Mouse (Mus musculus): ENCODE data around the gene Ebf1. TPM values are rescaled to one million over a fixed set of nuclear protein-coding genes. Genes with fewer than 3 reads are reported as not detected.

Ebf1 gene
- total and polyA plus RNA-seq, 3 experiments = 13.8 to 37.0 (median 25.3) TPM

DNA sequence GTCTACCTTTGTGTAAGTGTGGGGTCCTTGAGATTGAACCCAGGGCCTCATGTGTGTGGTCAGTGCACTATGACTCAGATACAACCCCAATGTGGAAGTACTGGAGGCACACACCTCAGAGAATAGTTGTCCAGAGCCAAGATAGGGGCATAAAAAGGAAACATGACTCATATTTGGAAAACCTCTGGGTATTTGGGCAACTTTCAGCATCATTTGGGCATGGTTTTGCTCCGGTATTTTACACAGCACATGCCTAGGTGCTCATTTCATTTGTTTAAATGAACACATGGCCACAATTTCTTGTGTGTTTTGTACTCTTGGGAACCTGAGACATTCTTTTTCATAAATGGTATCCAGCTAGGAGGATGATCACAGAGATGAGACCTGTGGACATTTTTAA is 161.9 kb downstream of the Ebf1 start:
- DNase-seq = no peak

DNA sequence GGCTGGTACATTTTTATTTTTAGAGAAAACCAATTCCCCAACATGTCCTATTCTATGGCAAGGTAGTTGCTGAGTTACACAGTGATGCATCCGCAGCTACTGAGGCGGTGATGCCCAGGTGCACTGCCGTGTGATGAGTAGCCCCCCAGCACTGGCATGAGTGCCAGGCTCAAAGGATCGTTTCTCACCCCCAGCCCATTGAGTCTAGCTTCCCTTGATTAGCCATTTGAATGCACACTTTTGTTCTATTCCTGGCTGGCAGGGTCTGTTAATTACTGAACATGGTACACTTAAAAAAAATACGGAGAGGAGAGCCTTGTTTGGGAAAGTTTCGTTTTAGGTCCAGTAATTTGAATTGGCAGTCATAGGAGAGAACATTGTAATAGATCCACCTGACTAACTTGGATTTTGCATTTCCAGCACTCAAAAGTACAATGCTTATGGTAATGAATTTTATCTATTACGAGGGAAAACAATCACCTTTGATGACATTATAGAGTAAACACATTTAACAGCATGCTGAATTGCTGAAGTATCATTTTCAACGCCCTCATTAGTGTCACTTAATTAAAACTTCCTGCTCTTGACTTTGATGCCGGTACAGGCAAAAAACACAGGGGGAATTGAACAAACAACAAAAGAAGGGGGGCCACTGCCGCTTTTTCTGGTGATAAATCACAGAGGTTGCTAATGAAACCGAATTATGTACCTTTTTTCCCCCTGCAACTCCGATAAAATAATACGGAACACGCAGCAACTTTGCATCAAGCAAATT is 167.3 kb downstream of the Ebf1 start:
- DNase-seq = no peak

DNA sequence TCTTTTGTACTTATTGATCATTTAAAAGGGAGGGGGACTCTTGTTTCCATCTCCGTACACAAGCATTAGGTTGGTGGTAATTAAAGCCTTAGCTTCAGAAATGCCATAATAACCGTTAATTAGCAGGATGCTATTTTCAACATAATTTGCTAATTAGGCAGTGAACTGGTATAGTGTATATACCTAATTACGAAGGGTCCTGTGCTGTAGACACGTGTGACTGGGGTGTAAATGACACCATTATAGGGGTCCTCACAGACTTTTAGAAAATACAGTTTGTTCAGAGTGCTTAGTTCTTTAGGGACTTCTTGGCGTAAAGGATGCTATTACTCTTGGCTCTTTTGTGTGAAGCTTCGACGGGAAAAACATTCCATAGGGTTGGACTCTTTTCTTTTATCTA is 167.9 kb downstream of the Ebf1 start:
- DNase-seq = no peak

DNA sequence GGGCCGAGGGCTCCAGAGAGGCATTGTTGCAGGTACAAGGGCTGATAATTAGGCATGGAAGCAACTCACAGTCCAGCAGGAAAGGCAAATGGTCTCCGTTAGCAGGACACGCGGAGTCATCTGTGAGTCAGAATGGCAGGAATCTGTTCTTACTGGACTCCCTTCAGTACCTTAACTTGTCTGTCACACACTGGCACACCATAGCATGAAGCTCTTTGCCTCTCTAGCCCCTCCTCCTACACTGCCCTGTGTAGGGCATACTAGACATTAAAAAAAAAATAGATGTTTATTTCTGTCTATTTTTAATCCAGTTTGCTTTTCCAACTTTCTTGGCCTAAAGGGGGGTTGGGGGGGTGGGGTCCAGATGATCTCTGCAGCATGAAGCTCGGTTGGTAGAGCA is 168.4 kb downstream of the Ebf1 start:
- DNase-seq = no peak

DNA sequence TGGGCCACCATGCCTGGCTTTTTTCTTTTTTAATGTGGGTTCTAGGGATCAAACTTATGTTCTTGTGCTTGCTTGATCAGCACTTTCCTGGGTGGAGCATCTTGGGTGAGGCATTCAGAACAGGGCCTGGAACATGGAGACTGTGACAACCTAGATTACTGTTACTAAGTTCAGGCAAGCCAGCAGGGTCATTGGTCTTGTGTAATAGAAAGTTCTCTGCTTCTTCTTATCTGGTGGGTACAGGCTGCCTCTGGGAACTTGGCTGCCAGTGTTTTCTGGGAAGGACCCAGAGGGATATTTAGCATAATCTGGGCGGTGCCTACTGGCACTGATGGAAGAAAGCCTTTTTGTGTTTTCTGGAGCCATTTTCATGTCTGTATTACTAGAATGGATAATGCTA is 170.9 kb downstream of the Ebf1 start:
- DNase-seq = no peak

DNA sequence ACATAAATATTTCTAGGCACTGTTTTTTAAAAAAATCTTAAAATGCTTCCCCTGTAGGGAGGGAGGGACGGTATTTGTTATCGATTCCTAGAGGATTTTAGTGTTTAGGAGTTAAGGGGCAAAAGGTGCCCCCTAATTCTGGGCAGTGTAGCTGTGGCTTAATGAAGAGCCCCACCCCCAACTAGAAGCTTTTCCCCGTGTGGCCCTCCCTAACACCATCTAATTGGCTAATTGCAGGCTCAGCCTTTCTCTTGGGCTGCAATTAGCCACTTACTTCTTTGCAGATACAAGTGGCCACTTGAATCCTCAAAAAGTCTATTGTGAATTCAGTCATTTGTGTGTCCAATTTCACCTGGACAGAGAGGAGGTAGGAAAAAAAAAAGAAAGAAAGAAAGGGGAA is 175.7 kb downstream of the Ebf1 start:
- DNase-seq = no peak

DNA sequence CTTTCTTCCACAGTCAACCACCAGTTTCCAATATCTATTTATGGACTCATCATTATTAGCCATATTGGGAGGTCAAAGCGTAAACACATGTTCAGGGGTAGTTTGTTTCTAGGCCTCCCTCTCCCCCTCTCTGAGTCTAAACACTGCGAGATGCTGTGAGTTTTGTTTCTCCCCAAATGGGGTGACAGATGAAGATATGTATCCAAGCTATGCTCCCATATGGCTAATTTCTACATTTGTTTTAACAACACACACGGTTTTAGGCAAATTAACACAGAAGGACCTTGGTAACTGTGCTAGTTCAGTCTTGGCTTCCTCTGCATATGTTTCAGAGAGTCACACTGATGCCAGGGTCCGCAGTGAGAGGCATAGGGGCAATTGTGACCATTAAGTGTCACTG is 177.8 kb downstream of the Ebf1 start:
- DNase-seq = no peak

DNA sequence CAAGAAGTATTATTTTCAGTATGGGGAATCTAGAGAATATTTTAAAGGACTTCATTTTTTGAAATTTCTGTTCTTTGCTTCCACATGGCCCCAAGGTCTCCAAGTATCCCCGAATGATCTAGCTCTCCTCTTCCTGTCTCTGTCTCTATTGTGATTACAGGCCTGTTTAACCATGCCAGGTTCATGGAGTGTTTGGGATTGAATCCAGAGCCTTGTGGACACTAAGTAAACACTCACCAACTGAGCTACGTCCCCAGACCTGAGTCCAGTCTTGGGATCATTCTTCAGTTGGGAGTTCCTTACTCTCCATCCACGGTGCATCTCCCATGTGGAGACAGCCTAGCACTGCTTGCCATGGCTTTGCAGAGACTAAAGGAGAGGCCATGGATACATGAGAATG is 178.7 kb downstream of the Ebf1 start:
- no peak for DNase-seq

DNA sequence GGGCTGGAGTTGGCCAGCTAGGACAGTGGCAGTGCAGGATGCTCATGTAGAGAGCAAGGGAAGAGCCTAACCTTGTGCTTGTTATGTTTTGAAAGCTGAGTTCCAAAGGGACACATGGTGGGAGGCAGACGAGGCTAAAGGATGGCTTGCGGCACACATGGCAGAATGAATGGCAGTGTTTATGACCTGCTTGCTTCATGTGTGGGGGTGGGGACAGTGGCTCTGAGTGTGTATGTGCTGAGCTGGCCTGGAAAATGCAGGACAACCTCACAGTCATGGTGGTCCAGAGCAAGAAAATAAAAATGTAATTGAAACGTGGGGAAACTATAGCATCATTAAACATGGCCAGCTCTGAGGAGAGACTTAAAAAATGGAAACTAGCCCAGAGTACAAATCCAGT is 181.2 kb downstream of the Ebf1 start:
- no peak for DNase-seq

DNA sequence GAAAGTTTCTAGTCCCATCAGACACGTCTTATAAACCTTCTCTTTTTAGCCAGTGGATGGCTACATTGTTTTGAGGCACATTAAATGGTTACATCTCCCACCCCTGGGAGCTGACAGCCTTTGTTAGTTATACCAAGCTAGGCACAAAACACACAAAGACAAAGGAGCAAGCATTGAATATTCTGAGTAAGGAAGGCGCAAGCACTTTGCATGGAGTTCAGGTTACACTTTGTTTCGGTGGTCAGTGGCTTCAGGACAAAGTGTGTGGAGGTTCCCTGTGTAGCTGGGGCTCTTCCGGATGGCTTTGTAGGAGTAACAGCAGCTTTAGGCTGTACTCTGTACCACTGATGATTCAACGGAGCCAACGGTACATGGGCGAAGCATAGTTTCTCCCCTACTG is 186.9 kb downstream of the Ebf1 start:
- no peak for DNase-seq

DNA sequence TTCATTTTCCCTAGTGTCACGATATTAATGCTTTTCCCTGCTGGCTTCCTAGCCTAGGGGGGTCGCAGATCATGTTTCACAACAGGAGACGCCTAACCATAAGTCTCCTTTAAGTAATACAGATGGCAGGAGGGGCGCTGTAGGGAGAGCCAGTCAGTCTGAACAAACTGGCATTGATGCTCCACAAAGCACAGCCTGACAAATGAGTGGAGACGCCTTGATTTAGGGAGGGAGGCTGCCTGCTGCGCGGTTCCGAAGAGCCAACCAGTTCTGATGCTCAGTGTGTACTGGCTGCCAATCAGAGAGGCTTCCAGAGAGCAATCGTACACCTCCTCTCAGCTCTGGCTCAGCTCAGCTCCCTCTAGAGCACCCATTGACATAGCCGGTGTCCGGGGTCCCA is 189.5 kb downstream of the Ebf1 start:
- DNase-seq = no peak

DNA sequence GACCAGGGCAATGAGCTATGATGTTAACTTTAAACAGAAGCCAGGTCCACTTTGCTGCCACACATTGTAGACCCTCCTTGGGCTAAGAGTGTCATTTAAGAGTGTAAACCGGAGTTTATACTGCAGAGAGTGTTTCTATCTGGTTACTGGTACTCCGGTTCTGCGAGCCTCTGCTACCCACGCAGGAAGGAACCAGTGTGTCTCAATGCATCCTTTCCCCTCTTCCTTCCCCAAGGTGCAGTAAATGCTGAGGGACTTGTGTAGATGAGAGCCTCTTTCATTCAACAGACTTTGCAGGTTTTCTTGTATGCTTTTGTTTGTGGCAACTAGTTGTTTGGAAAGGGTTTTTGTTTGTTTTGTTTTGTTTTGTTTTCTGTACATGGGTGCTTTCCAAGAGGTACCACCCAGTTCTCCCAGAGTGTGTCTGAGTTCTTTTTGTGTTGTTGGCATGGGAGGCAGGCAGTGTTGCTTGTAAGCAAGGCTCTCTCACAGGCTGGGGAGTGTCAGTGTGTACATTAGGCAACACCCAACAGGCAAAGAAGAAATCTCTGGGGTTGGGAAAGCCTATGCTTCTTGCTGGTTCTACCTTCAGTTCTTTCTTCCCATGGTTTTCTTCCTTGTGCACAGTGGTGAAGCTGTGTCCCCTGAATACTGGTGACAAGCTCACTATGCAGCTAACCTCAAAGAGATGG is 191.9 kb downstream of the Ebf1 start:
- DNase-seq = no peak

DNA sequence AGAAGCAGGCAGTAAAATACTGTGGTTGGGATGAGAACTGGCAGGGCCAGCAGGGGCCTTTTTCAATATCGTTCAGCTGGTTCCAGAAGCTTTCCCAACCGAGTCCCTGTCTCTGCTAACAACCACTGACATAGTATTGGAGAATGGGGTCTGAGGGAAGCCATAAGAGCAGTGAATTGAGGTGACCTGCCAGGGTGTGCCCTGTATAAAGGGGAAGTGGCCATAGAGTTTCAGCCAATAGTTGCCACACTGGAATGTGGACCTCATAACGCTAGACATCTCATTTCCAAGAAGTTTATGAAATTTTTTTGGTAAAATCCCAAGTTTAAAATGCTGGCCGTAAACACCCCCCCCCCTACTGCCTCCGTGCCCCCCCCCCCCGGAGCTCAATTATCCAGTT is 193.9 kb downstream of the Ebf1 start:
- DNase-seq = no peak

DNA sequence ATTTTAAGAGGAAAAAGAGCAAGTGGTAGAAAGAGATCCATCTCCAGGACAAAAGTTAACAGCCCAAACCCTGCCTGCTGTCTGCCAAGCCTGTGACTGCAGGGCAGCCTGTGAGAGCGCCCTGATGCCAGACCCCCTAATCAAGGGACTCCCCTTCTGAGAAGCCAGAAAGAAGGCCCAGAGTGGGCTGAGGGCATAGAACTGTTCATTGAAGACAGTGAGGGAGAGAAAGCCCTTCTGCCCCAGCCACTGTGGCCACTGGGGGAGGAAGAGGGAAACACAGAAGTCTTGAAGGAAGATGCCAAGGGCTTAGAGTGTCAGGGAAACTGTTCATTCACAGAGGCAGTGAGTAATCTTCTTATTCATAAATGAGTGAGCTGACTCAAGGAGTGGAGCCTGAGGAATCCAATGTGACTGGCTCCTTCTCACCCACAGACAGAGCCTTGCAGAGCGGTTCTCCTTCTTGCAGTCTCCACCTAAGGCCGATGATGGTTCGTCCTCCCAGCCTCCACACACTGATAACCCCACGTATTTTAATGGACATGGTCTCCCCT is 195.2 kb downstream of the Ebf1 start:
- DNase-seq = no peak

DNA sequence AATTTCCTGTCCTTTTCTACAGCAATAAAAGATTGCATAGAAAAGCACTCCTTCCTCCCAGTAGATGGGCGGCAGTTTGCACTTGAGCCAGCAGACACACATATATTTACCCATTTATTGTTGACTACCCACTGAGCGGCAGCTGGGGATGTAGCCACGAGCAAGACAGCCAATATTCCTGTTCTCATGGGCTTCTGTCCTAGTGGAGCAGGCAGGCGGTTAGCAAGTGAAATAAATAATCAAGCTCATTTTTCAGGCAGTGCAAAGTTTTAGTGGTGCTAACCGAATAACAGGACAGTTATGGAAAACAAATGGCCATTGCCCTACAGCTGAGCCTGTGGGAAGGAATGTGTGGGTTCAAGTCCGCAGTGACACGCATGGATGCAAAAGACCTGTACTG is 196.4 kb downstream of the Ebf1 start:
- no peak for DNase-seq

DNA sequence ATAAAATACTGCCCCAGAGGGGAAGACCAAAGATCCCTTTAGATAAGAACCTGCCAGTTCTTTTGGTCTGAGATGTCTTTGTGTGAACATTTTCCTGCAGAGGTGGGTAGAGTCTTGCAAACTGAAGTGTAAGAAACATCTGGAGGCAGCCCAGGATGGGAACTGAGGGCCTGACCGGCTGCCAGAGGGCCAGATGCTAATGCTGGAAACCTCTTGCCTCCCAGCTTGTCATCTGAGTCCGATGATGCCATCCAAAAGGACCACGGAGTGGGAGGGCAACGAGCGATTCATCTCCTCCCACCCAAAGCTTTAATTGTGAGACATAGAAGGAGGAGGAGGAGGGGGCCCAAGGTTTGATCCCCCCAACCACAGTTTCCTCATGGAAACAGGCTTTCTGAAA is 197.7 kb downstream of the Ebf1 start:
- no peak for DNase-seq

DNA sequence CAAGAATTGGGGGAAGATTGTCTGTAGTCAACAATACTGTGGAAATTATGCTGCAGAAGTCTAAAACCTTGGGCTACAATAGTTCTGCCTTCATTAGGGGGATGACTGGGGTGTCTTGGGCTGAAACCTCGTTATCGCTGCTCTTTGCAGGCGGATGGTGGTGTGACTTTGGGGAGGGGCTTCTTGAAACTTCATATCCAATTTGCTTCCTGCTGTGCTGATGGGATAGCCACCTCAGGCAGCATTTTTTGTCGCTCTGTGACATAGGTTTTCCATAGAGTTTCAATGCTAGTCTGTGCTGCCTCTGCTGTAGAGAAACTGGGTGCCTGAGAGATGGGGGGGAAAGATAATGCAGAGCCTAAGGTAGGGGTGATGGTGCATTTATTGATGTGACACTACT is 198.9 kb downstream of the Ebf1 start:
- DNase-seq = no peak

DNA sequence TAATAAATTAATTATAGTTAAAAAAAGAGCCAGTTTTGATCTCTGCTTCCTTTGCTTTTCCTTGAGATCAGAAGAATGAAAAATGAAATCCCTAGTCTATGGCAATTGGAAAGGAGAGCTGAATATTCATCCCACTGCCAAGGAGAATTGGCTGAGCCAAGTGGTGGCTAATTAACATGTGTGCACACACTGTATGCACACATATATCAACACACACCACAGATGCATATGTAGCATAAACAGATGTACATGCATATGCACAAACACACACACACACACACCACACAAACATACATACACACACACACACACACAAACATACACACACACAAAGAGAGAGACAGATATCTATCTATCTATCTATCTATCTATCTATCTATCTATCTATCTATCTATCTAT is 205.2 kb downstream of the Ebf1 start:
- no peak for DNase-seq

DNA sequence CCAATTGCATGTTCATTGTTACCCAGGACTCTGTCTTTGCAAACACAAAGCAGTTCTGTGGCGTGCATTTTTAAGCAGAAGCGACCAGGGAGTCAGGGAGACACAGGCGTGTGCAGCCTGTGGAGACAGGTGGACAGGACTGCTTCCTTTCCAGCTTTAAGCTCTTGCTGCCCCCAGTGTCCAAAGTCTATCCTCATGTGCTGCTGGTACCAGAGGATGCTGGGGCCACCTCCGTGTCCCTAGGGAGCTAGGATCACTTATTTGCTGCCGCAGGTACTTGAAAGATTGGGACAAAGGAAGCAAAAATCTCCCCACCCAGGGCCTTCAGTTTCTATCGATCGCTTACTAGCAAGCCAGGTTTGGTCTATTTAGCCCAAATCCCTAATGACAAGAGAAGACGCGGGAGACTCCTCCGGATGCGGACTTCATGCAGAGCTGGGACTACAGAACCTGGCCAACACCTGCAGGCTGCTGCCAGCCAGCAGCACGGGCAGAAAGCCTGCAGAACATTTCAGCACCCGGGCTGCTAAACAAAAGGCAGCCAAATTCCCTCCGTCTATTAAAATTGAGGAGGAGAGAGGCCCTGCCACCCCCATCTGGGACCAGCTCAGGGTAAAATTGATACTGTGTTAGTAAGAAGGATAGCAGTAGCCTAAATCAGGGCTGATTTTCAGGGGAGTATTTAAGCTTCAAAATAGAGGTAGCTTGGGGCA is 215.3 kb downstream of the Ebf1 start:
- DNase-seq = no peak

DNA sequence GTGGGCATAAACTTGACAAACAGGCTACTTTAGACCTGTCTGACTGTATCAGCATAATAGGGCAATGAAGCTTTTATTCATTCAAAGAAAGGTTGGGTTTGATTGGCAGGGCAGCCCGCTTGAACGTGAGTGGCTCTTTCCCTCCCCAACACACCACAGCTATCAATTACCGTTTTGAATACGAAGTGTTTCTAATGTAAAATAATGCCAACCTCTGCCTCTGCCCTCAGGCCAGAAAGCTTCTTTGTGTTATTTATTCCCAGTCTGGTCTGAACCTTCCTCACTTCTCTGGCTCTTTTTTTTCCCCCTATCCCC is 215.8 kb downstream of the Ebf1 start:
- no peak for DNase-seq

DNA sequence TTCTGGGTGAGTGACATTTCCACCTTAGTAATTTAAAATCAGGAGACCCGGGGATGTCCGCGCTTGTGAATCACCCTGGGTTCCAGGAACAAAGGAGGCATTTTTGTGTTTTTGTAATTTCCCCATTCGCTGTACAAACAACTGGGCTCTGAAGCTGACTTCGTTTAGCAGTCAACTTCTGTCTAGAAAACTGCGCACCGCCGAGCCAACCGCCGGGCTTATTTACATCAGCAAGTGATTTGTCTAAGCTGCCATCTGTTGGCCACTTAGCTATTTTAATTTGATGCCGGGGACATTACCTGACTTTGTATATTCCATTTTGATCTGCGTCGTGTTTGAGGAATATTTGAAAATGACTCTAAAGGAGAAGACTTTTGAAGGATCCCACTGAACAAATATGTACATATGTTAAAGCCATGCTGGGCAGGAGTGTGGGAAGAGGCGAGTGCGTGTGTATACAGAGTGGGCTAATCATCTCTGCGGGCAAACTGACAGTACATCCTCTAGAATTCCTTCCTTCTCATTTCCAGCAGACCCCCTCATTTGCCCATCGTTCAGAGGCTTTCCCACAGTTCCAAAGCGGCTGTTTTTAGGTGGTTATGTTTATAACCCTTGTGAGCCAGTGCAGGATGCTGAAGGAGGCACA is 216.4 kb downstream of the Ebf1 start:
- DNase-seq = no peak

DNA sequence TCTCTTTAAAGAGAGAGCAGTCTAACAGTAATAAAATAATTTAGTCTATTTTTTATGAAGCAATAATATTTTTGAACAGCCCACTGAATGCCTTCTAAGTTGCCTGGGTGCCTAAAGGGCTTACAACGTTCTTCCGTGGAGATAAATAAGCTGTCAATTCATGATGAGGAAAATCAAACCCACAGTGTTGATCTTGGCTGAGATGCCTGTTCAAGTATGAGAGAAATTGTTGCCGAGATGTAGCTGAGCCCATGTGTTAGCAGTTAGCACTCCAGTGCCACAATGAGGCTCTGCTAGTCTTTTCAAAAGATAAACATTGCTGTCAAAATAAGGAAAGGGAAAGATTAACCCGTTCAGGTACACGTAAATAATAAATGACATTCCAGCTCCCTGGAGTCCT is 218.0 kb downstream of the Ebf1 start:
- no peak for DNase-seq

DNA sequence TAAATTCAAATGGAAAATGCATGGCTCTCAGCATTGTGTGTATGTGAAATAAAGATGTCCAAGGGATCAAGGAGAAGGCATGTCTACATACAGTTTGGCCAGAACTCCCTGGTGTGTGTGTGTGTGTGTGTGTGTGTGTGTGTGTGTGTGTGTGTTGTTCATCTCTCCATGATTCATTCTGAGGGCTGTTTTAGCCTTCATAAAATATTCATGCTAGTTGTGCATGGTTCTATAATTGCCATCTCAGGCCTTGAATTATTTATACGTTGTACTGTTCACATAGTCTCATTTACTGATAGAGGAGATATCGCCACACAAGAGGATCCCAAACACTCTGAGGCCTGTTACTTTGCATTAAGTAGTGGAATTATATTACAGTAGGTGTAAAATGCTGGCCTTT is 220.5 kb downstream of the Ebf1 start:
- no peak for DNase-seq

Measured in adrenal gland, adult 2 months (tissue).